Mouse (Mus musculus) liver, embryonic 16.5 days (tissue): ENCODE measurements at regions not wholly inside any gene's neighbourhood (a gene's known extent, or its start where the extent isn't known, plus 50 kb on each side); places are given as distances from the start of the nearest gene placed in this dataset.

ENCODE experiments used
- ATAC-seq: fragments of 200-750 bp; cut with Nextera tagmentation; 2 replicates; pipeline ENCODE4 v1.8.0; 2017; ENCODE audit warnings: low read depth, mild to moderate bottlenecking, moderate number of reproducible peaks, moderate library complexity
- H3K27ac ChIP-seq: fragments of 300-500 bp; sonication (generic); 2 replicates; pipeline ENCODE4 v1.5.1; 2014; ENCODE audit warnings: mild to moderate bottlenecking, low read length
- H3K27me3 ChIP-seq: fragments of 300-500 bp; sonication (generic); 2 replicates; pipeline ENCODE4 v1.6.1; 2014; ENCODE audit warnings: low read depth, low read length, mixed read lengths; ENCODE audit not compliant: control insufficient read depth, insufficient read depth
- H3K36me3 ChIP-seq: fragments of 300-500 bp; sonication (generic); 2 replicates; pipeline ENCODE4 v1.6.1; 2014; ENCODE audit warnings: mild to moderate bottlenecking; ENCODE audit not compliant: control insufficient read depth, insufficient read depth
- H3K4me1 ChIP-seq: fragments of 300-500 bp; sonication (generic); 2 replicates; pipeline ENCODE4 v1.6.1; 2014; ENCODE audit warnings: low read depth, low read length, mixed read lengths; ENCODE audit not compliant: control insufficient read depth
- H3K4me2 ChIP-seq: fragments of 300-500 bp; sonication (generic); 2 replicates; pipeline ENCODE4 v1.6.1; 2014; ENCODE audit warnings: low read depth, low read length, mixed read lengths
- H3K4me3 ChIP-seq: fragments of 300-500 bp; sonication (generic); 2 replicates; pipeline ENCODE4 v1.5.1; 2014; ENCODE audit warnings: low read depth, mild to moderate bottlenecking, low read length
- H3K9ac ChIP-seq: fragments of 300-500 bp; sonication (generic); 2 replicates; pipeline ENCODE4 v1.6.1; 2014; ENCODE audit warnings: low read depth, low read length
- H3K9me3 ChIP-seq: fragments of 300-500 bp; sonication (generic); replicated peaks from 2 replicates; pipeline ENCODE4 v1.6.1; 2016; ENCODE audit warnings: low read length; ENCODE audit not compliant: control insufficient read depth
- WGBS: fragments of 180-500 bp; shearing (Covaris S2); extraction: QIAGEN DNeasy Blood & Tissue Kit; methylation state at CpG from one replicate; pipeline ENCODE4 v1.1.7; 2014; ENCODE audit not compliant: insufficient replicate concordance; 5-methylcytosine and 5-hydroxymethylcytosine counted together

DNA sequence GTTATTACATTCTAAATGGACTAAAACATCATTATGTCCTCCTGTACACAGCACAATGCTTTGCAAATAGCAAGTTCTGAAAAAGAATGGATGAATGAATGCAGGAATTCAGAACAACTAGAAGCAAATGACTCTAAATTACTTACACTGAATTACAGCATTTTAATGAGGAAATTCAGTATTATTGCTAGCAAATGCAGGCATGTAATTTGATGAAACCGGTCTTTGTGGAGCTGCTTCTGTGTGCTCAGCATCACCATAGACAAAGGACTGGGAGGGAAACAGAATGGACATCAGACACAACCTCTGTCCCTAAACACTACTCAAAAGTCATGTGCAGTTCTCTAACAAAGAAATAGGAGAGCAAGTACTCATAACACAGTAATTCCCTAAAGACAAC is 137.4 kb upstream of the Cdyl start:
- no peak for ATAC-seq
- no peaks in the 10 kb centered on the region for H3K36me3 ChIP-seq
- no peaks in the 10 kb centered on the region for H3K9me3 ChIP-seq
- no peak overlapping the region for H3K27ac ChIP-seq
- no peak overlapping the region for H3K9ac ChIP-seq
- 68% methylated on average over 1 of the region's 1 CpGs for WGBS
- H3K4me3 ChIP-seq, result no peak overlapping the region
- H3K4me2 ChIP-seq, result no peak overlapping the region
- H3K4me1 ChIP-seq, result no peaks in the 10 kb centered on the region
- no peaks in the 10 kb centered on the region for H3K27me3 ChIP-seq

DNA sequence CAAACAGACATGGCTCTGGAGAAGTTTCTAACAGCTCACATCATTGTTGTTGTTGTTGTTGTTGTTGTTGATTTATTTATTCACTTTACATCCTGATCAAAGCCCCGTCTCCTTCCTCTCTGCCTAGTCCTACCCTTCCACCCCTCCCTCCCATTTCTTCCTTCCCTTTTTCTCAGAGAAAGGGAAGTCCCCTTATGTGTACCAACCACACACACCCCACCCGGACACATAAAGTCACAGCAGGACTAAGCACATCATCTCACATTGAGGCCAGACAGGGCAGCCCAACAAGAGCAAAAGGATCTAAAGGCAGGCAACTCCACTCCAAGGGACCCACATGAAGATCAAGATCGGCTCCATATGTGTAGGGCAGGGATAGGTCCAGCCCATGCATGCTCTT is 130.1 kb upstream of the Cdyl start:
- Histone ChIP-seq H3K27me3 (no peaks in the 10 kb centered on the region), H3K9ac (no peak overlapping the region)
- 48% methylated on average over 3 of the region's 3 CpGs for WGBS

GRCm38 (mm10) chr13:35537106-35537505 is 122.5 kb upstream of the Cdyl start:
- Histone ChIP-seq H3K27ac (no peak overlapping the region), H3K4me2 (no peak overlapping the region), H3K27me3 (no peaks in the 10 kb centered on the region), H3K36me3 (no peaks in the 10 kb centered on the region), H3K9me3 (no peaks in the 10 kb centered on the region), H3K4me3 (no peak overlapping the region), H3K9ac (no peak overlapping the region), H3K4me1 (no peaks in the 10 kb centered on the region)
- 72% methylated on average over 7 of the region's 7 CpGs for WGBS
- no peak for ATAC-seq

More for the DNA sequence above, 130.1 kb upstream of the Cdyl start:
- Histone ChIP-seq H3K9me3 (no peaks in the 10 kb centered on the region), H3K36me3 (no peaks in the 10 kb centered on the region), H3K27ac (no peak overlapping the region), H3K4me1 (no peaks in the 10 kb centered on the region), H3K4me3 (no peak overlapping the region), H3K4me2 (no peak overlapping the region)
- no peak for ATAC-seq

GRCm38 (mm10) chr13:35537936-35538335 is 121.7 kb upstream of the Cdyl start:
- Histone ChIP-seq H3K27me3 (no peaks in the 10 kb centered on the region), H3K4me3 (no peak overlapping the region), H3K4me2 (no peak overlapping the region), H3K4me1 (no peaks in the 10 kb centered on the region), H3K9me3 (no peaks in the 10 kb centered on the region), H3K9ac (no peak overlapping the region), H3K27ac (no peak overlapping the region), H3K36me3 (no peaks in the 10 kb centered on the region)
- 44% methylated on average over 5 of the region's 5 CpGs for whole genome bisulfite sequencing
- ATAC-seq, result no peak

DNA sequence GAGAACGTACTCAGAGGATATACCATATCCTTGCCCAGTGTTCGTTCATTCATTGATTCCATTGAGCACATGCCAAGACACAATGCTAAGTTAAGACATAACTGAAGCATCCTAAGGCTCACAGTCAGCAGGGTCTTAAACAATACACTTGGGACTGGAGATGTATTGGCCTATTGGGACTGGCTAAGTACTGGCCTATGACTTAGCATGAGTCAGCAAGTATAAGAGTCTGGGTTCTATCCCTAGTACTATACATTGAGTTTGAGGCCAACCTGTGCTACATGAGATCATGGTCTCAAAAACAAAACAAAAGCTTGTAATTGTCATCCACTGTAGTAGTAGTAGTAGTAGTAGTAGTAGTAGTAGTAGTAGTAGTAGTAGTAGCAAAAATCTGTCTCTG is 119.2 kb upstream of the Cdyl start:
- Histone ChIP-seq H3K9me3 (no peaks in the 10 kb centered on the region), H3K9ac (no peak overlapping the region), H3K27ac (no peak overlapping the region), H3K4me1 (no peaks in the 10 kb centered on the region), H3K27me3 (no peaks in the 10 kb centered on the region), H3K4me3 (no peak overlapping the region), H3K4me2 (no peak overlapping the region), H3K36me3 (no peaks in the 10 kb centered on the region)
- peak; percentile 70 for ATAC-seq
- WGBS, result 67% methylated on average over 2 of the region's 2 CpGs

DNA sequence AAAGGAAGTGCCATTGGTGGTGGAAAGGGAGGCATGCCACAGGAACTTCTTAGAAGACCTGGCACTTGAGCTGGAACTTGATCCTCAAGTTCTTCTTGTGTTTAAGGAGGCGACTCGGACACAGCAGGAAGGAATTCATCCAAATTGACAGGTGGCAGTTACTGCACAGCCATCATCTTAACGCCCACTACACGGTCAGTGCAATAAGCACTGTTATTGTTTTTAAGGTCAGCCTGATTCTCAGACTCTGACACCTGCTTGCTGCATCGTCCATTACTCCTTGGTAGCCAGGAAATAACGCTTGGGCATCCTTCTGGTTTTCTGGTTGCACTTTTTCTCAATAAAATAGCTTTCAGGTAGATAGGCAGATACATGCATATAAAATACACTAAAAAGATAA is 118.6 kb upstream of the Cdyl start:
- H3K4me2 ChIP-seq, result no peak overlapping the region
- H3K27ac ChIP-seq, result no peak overlapping the region
- no peaks in the 10 kb centered on the region for H3K36me3 ChIP-seq
- no peaks in the 10 kb centered on the region for H3K27me3 ChIP-seq
- no peak for ATAC-seq
- WGBS, result 59% methylated on average over 6 of the region's 6 CpGs
- H3K4me1 ChIP-seq, result no peaks in the 10 kb centered on the region
- H3K9me3 ChIP-seq, result no peaks in the 10 kb centered on the region
- H3K4me3 ChIP-seq, result no peak overlapping the region
- no peak overlapping the region for H3K9ac ChIP-seq

DNA sequence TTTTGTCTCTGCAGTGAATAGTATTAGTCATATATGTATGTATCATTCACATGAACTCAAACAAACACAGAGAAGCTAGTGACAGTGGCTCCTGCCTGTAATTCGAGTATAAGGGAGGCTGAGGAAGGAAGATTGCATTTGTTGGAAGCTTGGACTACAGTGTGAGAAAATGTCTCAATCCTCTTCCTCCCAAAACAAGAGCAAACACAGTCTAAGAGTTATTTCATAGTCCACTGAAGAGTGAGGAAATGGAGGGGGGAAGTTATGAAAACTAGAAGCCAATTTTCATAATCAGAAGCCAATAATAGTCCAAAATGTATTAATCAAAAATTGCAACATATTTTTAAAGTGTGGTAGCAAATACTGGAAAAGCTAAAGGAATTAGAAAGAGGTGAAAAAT is 95.6 kb upstream of the Cdyl start:
- Histone ChIP-seq H3K4me3 (no peak overlapping the region), H3K4me1 (no peaks in the 10 kb centered on the region), H3K36me3 (no peaks in the 10 kb centered on the region), H3K4me2 (no peak overlapping the region), H3K9me3 (no peaks in the 10 kb centered on the region), H3K9ac (no peak overlapping the region), H3K27ac (no peak overlapping the region), H3K27me3 (no peaks in the 10 kb centered on the region)
- 20% methylated on average over 1 of the region's 1 CpGs for WGBS
- ATAC-seq, result no peak

DNA sequence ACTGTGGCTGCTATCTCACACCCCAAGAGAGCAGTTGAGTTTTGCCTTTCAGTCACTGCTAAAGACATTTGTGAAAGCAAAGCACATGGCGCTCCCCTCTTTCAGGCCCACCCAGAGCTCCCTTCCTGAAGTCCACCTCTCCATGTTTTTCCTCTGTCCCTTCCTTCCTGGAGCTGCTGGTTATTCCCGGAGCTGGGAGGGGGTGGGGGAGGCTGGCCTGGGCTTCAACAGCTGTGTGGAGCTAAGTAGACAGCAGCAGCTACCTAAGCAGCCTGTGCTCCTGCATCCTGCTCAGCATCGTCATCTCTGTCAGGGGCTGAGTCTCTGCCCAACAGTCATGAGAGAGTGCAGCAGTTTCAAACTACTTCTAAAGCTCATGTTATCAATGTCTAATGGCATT is 78.0 kb upstream of the Cdyl start:
- no peaks in the 10 kb centered on the region for H3K4me1 ChIP-seq
- H3K9ac ChIP-seq, result no peak overlapping the region
- H3K9me3 ChIP-seq, result no peaks in the 10 kb centered on the region
- H3K27ac ChIP-seq, result no peak overlapping the region
- H3K4me2 ChIP-seq, result no peak overlapping the region
- H3K36me3 ChIP-seq, result no peaks in the 10 kb centered on the region
- no peaks in the 10 kb centered on the region for H3K27me3 ChIP-seq
- no peak overlapping the region for H3K4me3 ChIP-seq
- no peak for ATAC-seq
- WGBS, result 48% methylated on average over 3 of the region's 3 CpGs

DNA sequence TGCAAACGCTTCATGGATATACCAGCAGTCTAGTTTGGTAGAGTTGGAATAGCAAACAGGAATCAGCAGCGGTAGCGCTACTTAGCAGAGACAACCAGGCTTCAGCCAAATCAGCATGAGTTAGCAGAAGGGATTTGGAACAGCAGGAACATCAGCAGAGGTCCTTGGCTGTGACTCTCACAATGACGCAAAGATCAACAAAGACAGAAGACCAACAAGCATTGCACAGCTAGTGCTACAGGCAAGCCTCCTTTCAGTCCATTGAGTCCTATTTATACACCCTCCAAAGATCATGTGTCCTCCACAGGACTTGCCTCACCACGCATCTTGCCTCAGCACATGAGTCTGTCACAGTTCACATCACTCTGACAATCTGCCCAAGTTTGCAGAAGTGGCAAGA is 61.6 kb upstream of the Cdyl start:
- WGBS, result 74% methylated on average over 5 of the region's 5 CpGs
- Histone ChIP-seq H3K4me1 (no peaks in the 10 kb centered on the region), H3K36me3 (no peaks in the 10 kb centered on the region), H3K4me3 (no peak overlapping the region), H3K27me3 (no peaks in the 10 kb centered on the region), H3K9ac (no peak overlapping the region), H3K27ac (no peak overlapping the region), H3K9me3 (no peaks in the 10 kb centered on the region), H3K4me2 (no peak overlapping the region)
- ATAC-seq, result no peak
